ENCODE assay signal across 11 mouse cellular contexts in genomic region chr19:21783717-21784116, GRCm38 (mm10). TPM values are rescaled to one million over a fixed set of nuclear protein-coding genes. Genes with fewer than 3 reads are reported as not detected.
DNase-seq lines count a peak whose midpoint lies in the region; ATAC-seq lines count a peak whose summit lies in the region.
"Had no signal": no experiment of that assay in that cellular context is flagged by ENCODE, and none has a peak within 500 bp of the region (broad histone marks: within the 10 kb centered on the region; RNA-seq: fewer than 3 reads in every experiment).

No protein-coding gene starts in this region.

- peak overlapping the region; percentile 56 for H3K4me2 ChIP-seq in forebrain, embryonic 13.5 days
- H3K4me2 ChIP-seq in hindbrain, embryonic 13.5 days, result peak overlapping the region; percentile 53
- peak overlapping the region; percentile 56 for H3K4me2 ChIP-seq in midbrain, embryonic 14.5 days (ENCODE audit: low read length)

- H3K4me1 ChIP-seq in forebrain, embryonic 13.5 days, result peaks cover 92% of the 10 kb centered on the region
- peaks cover 90% of the 10 kb centered on the region for H3K4me1 ChIP-seq in hindbrain, embryonic 13.5 days (replicated peaks)
- H3K4me1 ChIP-seq in midbrain, embryonic 14.5 days (ENCODE audit: control insufficient read depth, insufficient read depth, low read length), result peaks cover 85% of the 10 kb centered on the region

- H3K9ac ChIP-seq in forebrain, embryonic 13.5 days, result no peak overlapping the region
- no peak overlapping the region for H3K9ac ChIP-seq in hindbrain, embryonic 13.5 days
- no peak overlapping the region for H3K9ac ChIP-seq in midbrain, embryonic 14.5 days (replicated peaks; ENCODE audit: low read length)

- H3K27ac ChIP-seq in forebrain, embryonic 13.5 days, result peak overlapping the region; percentile 99
- H3K27ac ChIP-seq in hindbrain, embryonic 13.5 days, result peak overlapping the region; percentile 98
- H3K27ac ChIP-seq in midbrain, embryonic 14.5 days (replicated peaks; ENCODE audit: low read depth, low read length), result peak overlapping the region; percentile 98

- no peak for ATAC-seq in forebrain, embryonic 13.5 days
- ATAC-seq in hindbrain, embryonic 13.5 days (ENCODE audit: low FRiP score), result no peak
- ATAC-seq in midbrain, embryonic 14.5 days (ENCODE audit: low FRiP score, low TSS enrichment), result no peak
- no peak for ATAC-seq in megakaryocyte-erythroid progenitor cell, adult 5-6 weeks (replicated peaks; ENCODE audit: low FRiP score, low TSS enrichment, poor library complexity, severe bottlenecking)

- DNase-seq in kidney, adult 9 months, result peak; percentile 30
- no peak for DNase-seq in kidney, postnatal 25 days
- no peak for DNase-seq in midbrain, embryonic 14.5 days
- no peak for DNase-seq in thymus, postnatal 14 days
- no peak for DNase-seq in lung, postnatal 14 days
- DNase-seq: spleen, adult 18-20 months had no signal

- H3K36me3 ChIP-seq in forebrain, embryonic 13.5 days (ENCODE audit: poor library complexity, severe bottlenecking), result 0 out of 2 replicates have a peak, but pooled peaks cover 2% of the 10 kb centered on the region
- no peaks in the 10 kb centered on the region for H3K36me3 ChIP-seq in hindbrain, embryonic 13.5 days
- no peaks in the 10 kb centered on the region for H3K36me3 ChIP-seq in midbrain, embryonic 14.5 days (ENCODE audit: control insufficient read depth, insufficient read depth, low read length)
- H3K36me3 ChIP-seq: limb, embryonic 10.5 days had no signal

- WGBS in forebrain, embryonic 13.5 days, result 65% methylated on average over 3 of the region's 3 CpGs
- WGBS in hindbrain, embryonic 13.5 days, result 61% methylated on average over 3 of the region's 3 CpGs
- 66% methylated on average over 3 of the region's 3 CpGs for WGBS in midbrain, embryonic 14.5 days

- H3K4me3 ChIP-seq in forebrain, embryonic 13.5 days, result no peak overlapping the region
- no peak overlapping the region for H3K4me3 ChIP-seq in hindbrain, embryonic 13.5 days
- H3K4me3 ChIP-seq in midbrain, embryonic 14.5 days (replicated peaks; ENCODE audit: low read depth, low read length), result no peak overlapping the region

- H3K9me3 ChIP-seq in forebrain, embryonic 13.5 days (replicated peaks), result no peaks in the 10 kb centered on the region
- H3K9me3 ChIP-seq in hindbrain, embryonic 13.5 days, result no peaks in the 10 kb centered on the region
- no peaks in the 10 kb centered on the region for H3K9me3 ChIP-seq in midbrain, embryonic 14.5 days (ENCODE audit: control insufficient read depth, low read length)
- H3K9me3 ChIP-seq: G1E; limb, embryonic 10.5 days had no signal

- no peaks in the 10 kb centered on the region for H3K27me3 ChIP-seq in forebrain, embryonic 13.5 days
- no peaks in the 10 kb centered on the region for H3K27me3 ChIP-seq in hindbrain, embryonic 13.5 days
- no peaks in the 10 kb centered on the region for H3K27me3 ChIP-seq in midbrain, embryonic 14.5 days (ENCODE audit: control insufficient read depth, insufficient read depth, low read length)

RNA-seq across cellular contexts. Expression of gene Cemip2, which starts 5.6 kb away (rescaled TPM):
- polyA plus RNA-seq in forebrain, embryonic 13.5 days (2015; fragmentation: Nextera tagmentation; extraction: Ambion mirVana), result 54.2 and 61.3 TPM in 2 replicates
- polyA plus RNA-seq in hindbrain, embryonic 13.5 days (2015; fragmentation: Nextera tagmentation; extraction: Ambion mirVana), result 49.1 and 54.1 TPM in 2 replicates
- 32.5 and 53.9 TPM in 2 replicates for polyA plus RNA-seq in midbrain, embryonic 14.5 days (2014; fragmentation: Nextera tagmentation; extraction: Ambion mirVana)
- total RNA-seq in megakaryocyte-erythroid progenitor cell, adult 5-6 weeks (2014; fragmentation: Nextera tagmentation), result 1.1 and 3.8 TPM in 2 replicates
- 3.3 and 4.6 TPM in 2 replicates for total RNA-seq in megakaryocyte-erythroid progenitor cell, adult 5-6 weeks (2017)
